Mouse (Mus musculus) kidney, postnatal 0 days (tissue): ENCODE measurements around the gene Krt80. TPM values are rescaled to one million over a fixed set of nuclear protein-coding genes. Genes with fewer than 3 reads are reported as not detected.

ENCODE experiments used
- ATAC-seq: fragments of 200-750 bp; cut with Nextera tagmentation; replicated peaks from 2 replicates; pipeline ENCODE4 v1.8.0; 2017; ENCODE audit warnings: low read depth, moderate number of reproducible peaks, moderate TSS enrichment, moderate library complexity; ENCODE audit not compliant: low FRiP score
- DNase-seq: peaks from one replicate; pipeline ENCODE4 v3.0.0-alpha.2; 2016; ENCODE audit warnings: low spot score
- H3K27ac ChIP-seq: fragments of 300-500 bp; sonication (generic); 2 replicates; pipeline ENCODE4 v1.5.1; 2014; ENCODE audit warnings: mild to moderate bottlenecking
- H3K27me3 ChIP-seq: fragments of 300-500 bp; sonication (generic); 2 replicates; pipeline ENCODE4 v1.6.1; 2014; ENCODE audit warnings: low read length, mixed read lengths; ENCODE audit not compliant: insufficient read depth
- H3K36me3 ChIP-seq: fragments of 300-500 bp; sonication (generic); 2 replicates; pipeline ENCODE4 v1.6.1; 2014; ENCODE audit warnings: low read length, mixed read lengths; ENCODE audit not compliant: insufficient read depth
- H3K4me1 ChIP-seq: fragments of 300-500 bp; sonication (generic); replicated peaks from 2 replicates; pipeline ENCODE4 v1.6.1; 2014; ENCODE audit warnings: antibody characterized with exemption, low read length, mixed read lengths; ENCODE audit not compliant: insufficient read depth
- H3K4me2 ChIP-seq: fragments of 300-500 bp; sonication (generic); 2 replicates; pipeline ENCODE4 v1.6.1; 2014; ENCODE audit warnings: mild to moderate bottlenecking, low read length, moderate library complexity, mixed read lengths
- H3K4me3 ChIP-seq: fragments of 300-500 bp; sonication (generic); replicated peaks from 2 replicates; pipeline ENCODE4 v1.5.1; 2014; ENCODE audit warnings: low read depth, low read length
- H3K9ac ChIP-seq: fragments of 300-500 bp; sonication (generic); 2 replicates; pipeline ENCODE4 v1.6.1; 2014; ENCODE audit warnings: low read depth, low read length
- H3K9me3 ChIP-seq: fragments of 300-500 bp; sonication (generic); replicated peaks from 2 replicates; pipeline ENCODE4 v1.6.1; 2016; ENCODE audit warnings: low read length, inconsistent platforms, mixed read lengths
- CTCF ChIP-seq: IDR thresholded peaks from 2 replicates; pipeline ENCODE4 v1.5.1; 2016; ENCODE audit warnings: antibody characterized with exemption, low read depth, mild to moderate bottlenecking, moderate library complexity
- WGBS: fragments of 180-500 bp; shearing (Covaris S2); extraction: QIAGEN DNeasy Blood & Tissue Kit; methylation state at CpG from one replicate; pipeline ENCODE4 v1.1.7; 2014; 5-methylcytosine and 5-hydroxymethylcytosine counted together
- microRNA counts: library from miRNA; unstranded; fragments of <30 nt; microRNA quantifications from one replicate; lab custom pipeline; 2015
- microRNA-seq: library from miRNA; unstranded; fragments of <30 nt; microRNA quantifications from one replicate; pipeline ENCODE4, GENCODE M21; 2016
- polyA plus RNA-seq: library from polyadenylated mRNA; unstranded; fragments of >200 nt; fragmentation: Nextera tagmentation; extraction: Ambion mirVana; gene quantifications from 2 replicates; pipeline ENCODE4 v1.2.1, GENCODE M21; 2015

Gene Krt80
- polyA plus RNA-seq, 1 experiment from 2014 or later: 1.9 TPM

- no peaks in the 10 kb centered on the region for H3K36me3 ChIP-seq
- no peaks in the 10 kb centered on the region for H3K27me3 ChIP-seq
- ATAC-seq (no peak), DNase-seq (no peak)
- no peak overlapping the region for H3K4me2 ChIP-seq
- peaks cover 7% of the 10 kb centered on the region; the same call in 1 of the 2 replicates for H3K4me1 ChIP-seq
- WGBS: 69% methylated on average over 14 of the region's 14 CpGs
- H3K9ac ChIP-seq: no peak overlapping the region
- no peak overlapping the region for H3K27ac ChIP-seq
- TF ChIP-seq CTCF: no peak
- H3K4me3 ChIP-seq: no peak overlapping the region
- no peaks in the 10 kb centered on the region for H3K9me3 ChIP-seq
Measured at GRCm38 (mm10) chr15:101299480-101299960, 70.4 kb downstream of the Krt80 start.

- H3K4me3 ChIP-seq: no peak overlapping the region
- H3K4me1 ChIP-seq: peaks cover 10% of the 10 kb centered on the region; the same call in 1 of the 2 replicates
- H3K4me2 ChIP-seq: peak overlapping the region; percentile 15; the same call in 1 of the 2 replicates
- H3K36me3 ChIP-seq: no peaks in the 10 kb centered on the region
- ATAC-seq (no peak), DNase-seq (peak; percentile 55)
- WGBS: 28% methylated on average over 7 of the region's 7 CpGs
- no peak for TF ChIP-seq CTCF
- no peak overlapping the region for H3K9ac ChIP-seq
- H3K27me3 ChIP-seq: no peaks in the 10 kb centered on the region
- H3K27ac ChIP-seq: no peak overlapping the region
- H3K9me3 ChIP-seq: no peaks in the 10 kb centered on the region
Measured at GRCm38 (mm10) chr15:101298550-101298949, 71.4 kb downstream of the Krt80 start.

- WGBS: 33% methylated on average over 7 of the region's 7 CpGs
- ATAC-seq (no peak), DNase-seq (no peak)
- peak overlapping the region; percentile 15; the same call in 1 of the 2 replicates for H3K4me2 ChIP-seq
- no peak overlapping the region for H3K9ac ChIP-seq
- H3K4me3 ChIP-seq: no peak overlapping the region
- no peak for TF ChIP-seq CTCF
- no peaks in the 10 kb centered on the region for H3K36me3 ChIP-seq
- H3K27ac ChIP-seq: no peak overlapping the region
- no peaks in the 10 kb centered on the region for H3K27me3 ChIP-seq
- no peaks in the 10 kb centered on the region for H3K9me3 ChIP-seq
- peaks cover 12% of the 10 kb centered on the region; the same call in 1 of the 2 replicates for H3K4me1 ChIP-seq
Measured at GRCm38 (mm10) chr15:101297988-101298387, 72.0 kb downstream of the Krt80 start.

MicroRNAs encoded within 50 kb of the gene (microRNA counts, 519-probe panel; counts per million panel counts)
- 330 counts per million, percentile 68 among the panel's probes with 10 or more counts for microRNA mmu-miR-1941-3p (lab: Ali Mortazavi, UCI)
- microRNA mmu-miR-1941-5p (lab: Ali Mortazavi, UCI): 330 counts per million, percentile 68 among the panel's probes with 10 or more counts

Small RNAs within 50 kb of the gene (microRNA-seq; reads per million reads assigned to microRNA genes)
- not detected for gene Mir1941

Other genes starting within 250 kb of the Krt80 start
- 16.9 and 17.8 TPM in 2 replicates for gene Acvrl1, start 241.6 kb downstream of the Krt80 start, polyA plus RNA-seq
- gene Acvr1b, start 196.1 kb downstream of the Krt80 start, polyA plus RNA-seq: 5.8 and 6.4 TPM in 2 replicates
- gene Grasp, start 146.0 kb downstream of the Krt80 start, polyA plus RNA-seq: 3.7 and 4.0 TPM in 2 replicates
- gene Nr4a1, start 115.9 kb downstream of the Krt80 start, polyA plus RNA-seq: 8.6 and 9.5 TPM in 2 replicates
- 77.1 and 79.5 TPM in 2 replicates for gene Atg101, start 85.9 kb downstream of the Krt80 start, polyA plus RNA-seq
- gene 6030408B16Rik, start 77.0 kb downstream of the Krt80 start, polyA plus RNA-seq: 23.3 and 24.5 TPM in 2 replicates
- gene Krt7, start 40.9 kb upstream of the Krt80 start, polyA plus RNA-seq: 226 and 229 TPM in 2 replicates
- gene Krt87, start 68.6 kb upstream of the Krt80 start, polyA plus RNA-seq: 0.05 TPM in 1 of 2 replicates, not detected in the other
- gene Krt88, start 77.6 kb upstream of the Krt80 start, polyA plus RNA-seq: 0.13 TPM in 1 of 2 replicates, not detected in the other
- gene Krt81, start 93.6 kb upstream of the Krt80 start, polyA plus RNA-seq: not detected in 2 replicates
- not detected in 2 replicates for gene Krt86, start 103.3 kb upstream of the Krt80 start, polyA plus RNA-seq
- gene Krt83, start 121.3 kb upstream of the Krt80 start, polyA plus RNA-seq: not detected in 2 replicates
- not detected in 2 replicates for gene Gm49425, start 147.1 kb upstream of the Krt80 start, polyA plus RNA-seq
- not detected in 2 replicates for gene Krt84, start 162.7 kb upstream of the Krt80 start, polyA plus RNA-seq
- not detected in 2 replicates for gene Krt82, start 180.5 kb upstream of the Krt80 start, polyA plus RNA-seq
- gene Krt90, start 192.8 kb upstream of the Krt80 start, polyA plus RNA-seq: 0.09 TPM in 1 of 2 replicates, not detected in the other
- 0.14 and 0.20 TPM in 2 replicates for gene Krt75, start 203.7 kb upstream of the Krt80 start, polyA plus RNA-seq